Mouse (Mus musculus) erythroblast, embryonic 14.5 days (primary cell): ENCODE measurements around the gene Tmem167.
"Not testable (repeated sequence)": the region's sequence is repeated elsewhere in the genome, so short reads cannot be mapped to it uniquely, and the experiment has no call there.

Experiments
- GATA1 ChIP-seq: IDR thresholded peaks from 2 replicates; pipeline ENCODE4 v1.6.1; 2012; ENCODE audit warnings: low read length, inconsistent platforms, mixed read lengths
- TAL1 ChIP-seq: IDR thresholded peaks from 3 replicates; pipeline ENCODE4 v1.6.1; 2012; ENCODE audit warnings: low read length, inconsistent platforms, mixed read lengths

DNA sequence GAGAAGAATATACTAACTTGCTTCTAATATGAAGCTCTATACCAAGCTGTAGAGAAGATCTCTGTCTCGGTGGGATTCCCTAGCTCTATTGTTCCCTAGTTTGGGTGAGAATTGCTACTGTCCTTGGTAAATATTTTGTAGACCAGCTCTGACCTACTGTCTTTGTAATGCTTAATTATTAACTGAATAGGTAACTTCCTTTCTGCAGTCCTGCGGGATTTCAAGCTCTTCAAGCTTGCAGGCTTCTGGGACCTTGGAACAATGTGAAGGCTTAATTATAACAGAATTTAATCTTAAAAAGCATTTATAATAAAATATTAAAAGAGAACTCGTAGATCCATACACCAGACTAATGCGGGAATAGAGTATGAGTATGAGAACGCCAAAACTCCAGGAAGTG lies 19.8 kb downstream of the Tmem167 start:
- TF ChIP-seq TAL1, GATA1: not testable (repeated sequence)
